Mouse (Mus musculus) regulatory T cell (primary cell): ENCODE results near the gene Tbc1d8b.
"Not testable (repeated sequence)": the region's sequence is repeated elsewhere in the genome, so short reads cannot be mapped to it uniquely, and the experiment has no call there.

Experiments
- in situ Hi-C: fragments of 300-600 bp; cut with MboI, MseI; formaldehyde crosslinking; loops from one replicate; pipeline ENCODE4 v1.15.1; 2025; ENCODE audit warnings: high pct_unique_total_duplicates

The Tbc1d8b gene

GRCm38 (mm10) chrX:139684775-139685695 is at the start of gene Tbc1d8b:
Gene Tbc1d8b (plus strand): TSS chrX:139684996.
- in situ Hi-C loops: no loop called here

- in situ Hi-C loops: no loop called here
Measured at GRCm38 (mm10) chrX:139639744-139640143, 45.1 kb upstream of the Tbc1d8b start.

- in situ Hi-C loops: no loop called here
Measured at GRCm38 (mm10) chrX:139640418-139640817, 44.4 kb upstream of the Tbc1d8b start.

GRCm38 (mm10) chrX:139652226-139652625 is 32.6 kb upstream of the Tbc1d8b start:
- in situ Hi-C loops: no loop called here

- in situ Hi-C loops: no loop called here
Measured at GRCm38 (mm10) chrX:139653292-139653691, 31.5 kb upstream of the Tbc1d8b start.

- in situ Hi-C loops: no loop called here
Measured at GRCm38 (mm10) chrX:139654350-139655063, 30.3 kb upstream of the Tbc1d8b start.

- in situ Hi-C loops: no loop called here
Measured at GRCm38 (mm10) chrX:139662111-139662510, 22.7 kb upstream of the Tbc1d8b start.

- in situ Hi-C loops: loop anchor here (5.0 kb wide), 1 partner anchor 244 kb away; no protein-coding TSS in a partner anchor
Measured at GRCm38 (mm10) chrX:139665829-139666228, 19.0 kb upstream of the Tbc1d8b start.

- in situ Hi-C loops: no loop called here
Measured at GRCm38 (mm10) chrX:139684410-139684774, 404 bp upstream of the Tbc1d8b start.

- in situ Hi-C loops: no loop called here
Measured at GRCm38 (mm10) chrX:139714381-139714780, 29.6 kb downstream of the Tbc1d8b start, which contains the start of gene Gm15013. Gene Gm15013 (minus strand): TSS chrX:139714481.

GRCm38 (mm10) chrX:139722350-139722749 is 37.6 kb downstream of the Tbc1d8b start:
- in situ Hi-C loops: no loop called here

- in situ Hi-C loops: no loop called here
Measured at GRCm38 (mm10) chrX:139730541-139730940, 45.7 kb downstream of the Tbc1d8b start.

GRCm38 (mm10) chrX:139737066-139737465 is 52.3 kb downstream of the Tbc1d8b start:
- in situ Hi-C loops: no loop called here

GRCm38 (mm10) chrX:139751855-139752254 is 67.1 kb downstream of the Tbc1d8b start:
- in situ Hi-C loops: no loop called here

- in situ Hi-C loops: not testable (repeated sequence)
Measured at GRCm38 (mm10) chrX:139758634-139759033, 73.8 kb downstream of the Tbc1d8b start.

- in situ Hi-C loops: no loop called here
Measured at GRCm38 (mm10) chrX:139762546-139762945, 77.8 kb downstream of the Tbc1d8b start.

GRCm38 (mm10) chrX:139769975-139770637 is 85.3 kb downstream of the Tbc1d8b start:
- in situ Hi-C loops: no loop called here

- in situ Hi-C loops: no loop called here
Measured at GRCm38 (mm10) chrX:139774309-139775083, 89.7 kb downstream of the Tbc1d8b start.

GRCm38 (mm10) chrX:139775084-139775612 is 90.4 kb downstream of the Tbc1d8b start:
- in situ Hi-C loops: no loop called here

GRCm38 (mm10) chrX:139777357-139777756 is 92.6 kb downstream of the Tbc1d8b start:
- in situ Hi-C loops: no loop called here

GRCm38 (mm10) chrX:139778886-139779285 is 94.1 kb downstream of the Tbc1d8b start:
- in situ Hi-C loops: no loop called here
